Mouse (Mus musculus) adrenal gland, adult 18-20 months (tissue): ENCODE data around the gene Tjp3. TPM values are rescaled to one million over a fixed set of nuclear protein-coding genes. Genes with fewer than 3 reads are reported as not detected.
"Not testable (repeated sequence)": the region's sequence is repeated elsewhere in the genome, so short reads cannot be mapped to it uniquely, and the experiment has no call there.

Experiments
- DNase-seq, 2 experiments: peaks; one replicate each; pipeline ENCODE4 v3.0.0; 2021 to 2022; ENCODE audit warnings: low spot score in 2 of 2
- microRNA-seq, 2 experiments: library from miRNA; unstranded; fragments of <30 nt; microRNA quantifications; one replicate each; pipeline ENCODE4 v1.2.0; 2021; ENCODE audit warnings: borderline number of aligned reads in 2 of 2
- total RNA-seq, 2 experiments: library from RNA; stranded (reverse); gene quantifications; 1 replicate in 1 of 2; 2 replicates in 1 of 2; pipeline ENCODE4 v1.2.3; 2021

Gene Tjp3
- total RNA-seq, 2 experiments from 2014 or later: 1.1 to 1.6 TPM

- DNase-seq: no peak
These were observed 54.7 kb downstream of the Tjp3 start for GRCm38 (mm10) chr10:81236471-81237268.

GRCm38 (mm10) chr10:81234206-81234605, 57.2 kb downstream of the Tjp3 start:
- DNase-seq: no peak

GRCm38 (mm10) chr10:81233226-81233585, 58.2 kb downstream of the Tjp3 start:
- no peak for DNase-seq

DNA sequence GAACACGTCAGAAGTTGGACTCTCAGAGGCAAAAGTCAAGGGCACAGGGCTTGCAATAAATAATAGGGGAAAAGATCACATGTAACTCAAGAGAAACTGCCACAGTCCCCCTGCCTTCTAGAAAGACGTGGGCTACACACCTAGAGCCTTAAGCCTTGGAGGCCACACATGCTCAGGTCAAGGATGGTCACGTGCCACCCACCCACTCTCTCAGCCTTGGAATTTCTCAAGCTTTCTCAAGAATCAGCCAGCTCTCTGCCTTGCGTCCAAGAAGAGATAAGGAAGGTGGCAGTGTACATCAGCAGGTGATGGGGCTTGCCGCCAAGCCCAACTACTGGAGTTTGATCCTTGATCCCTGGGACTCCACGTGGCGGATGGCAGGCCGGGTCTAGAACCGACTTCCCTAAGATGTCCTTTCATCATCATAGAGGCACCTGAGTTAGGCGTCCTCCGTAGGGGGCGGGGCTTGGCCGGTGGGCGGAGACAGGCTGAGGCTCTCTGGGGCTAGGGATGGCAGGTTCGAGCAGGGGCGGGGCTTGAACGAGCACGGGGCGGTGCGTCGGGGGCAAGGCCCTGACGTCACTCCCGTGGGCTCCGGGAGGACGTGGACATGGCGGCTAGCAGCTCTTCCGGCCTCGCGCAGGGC, 58.7 kb downstream of the Tjp3 start, which contains the start of gene Zfr2:
Gene Zfr2, plus strand, starts transcription at position 576 of the 646 bp plus-strand sequence.
- DNase-seq: peak; percentile 91 to 92

- no peak for DNase-seq
These were observed 59.9 kb downstream of the Tjp3 start for GRCm38 (mm10) chr10:81231436-81231835.

DNA sequence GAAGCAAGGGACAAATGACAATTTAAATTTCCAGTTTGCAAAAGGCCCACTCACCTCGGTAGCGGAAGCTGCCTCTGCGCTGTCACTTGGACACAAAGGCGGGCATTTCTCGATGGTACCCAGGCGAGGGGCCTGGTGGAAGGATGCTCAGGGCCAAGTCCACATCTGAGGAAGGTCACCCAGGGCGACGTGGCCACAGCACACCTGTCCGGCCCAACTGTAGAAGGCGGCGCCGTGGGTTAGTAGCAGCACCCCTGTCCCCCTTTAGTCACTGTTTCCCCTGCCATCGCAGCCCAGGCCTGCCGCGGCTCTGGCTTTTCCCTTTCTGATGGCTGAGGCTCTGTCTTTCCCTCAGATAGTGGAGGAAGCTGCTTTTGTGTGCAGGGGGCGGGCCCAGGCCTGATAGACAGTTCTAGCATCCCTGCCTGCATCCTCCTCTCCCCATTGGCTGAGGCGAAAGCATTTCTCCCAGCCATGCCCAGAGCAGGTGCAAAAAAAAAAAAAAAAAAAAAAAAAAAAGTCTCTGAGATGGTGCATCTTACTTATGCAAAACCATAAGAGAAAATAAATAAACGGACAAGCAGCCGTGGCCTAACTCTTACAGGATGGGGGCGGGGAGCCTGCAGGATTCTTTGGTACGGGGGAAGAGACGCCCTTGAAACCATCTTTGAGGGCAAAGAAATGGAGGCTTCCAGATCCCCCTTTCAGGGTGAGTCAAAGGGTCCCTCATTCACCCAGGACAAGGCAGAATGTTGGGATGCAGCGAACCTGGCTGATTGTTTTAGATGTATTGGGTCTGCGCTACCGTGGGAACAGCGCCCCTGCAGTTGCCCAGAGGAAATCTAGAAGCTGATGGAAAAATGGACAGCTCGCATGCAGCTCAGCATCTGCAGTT, 60.7 kb downstream of the Tjp3 start, which contains the start of gene Atcay:
Gene Atcay, minus strand, starts transcription at position 396 of the 895 bp plus-strand sequence.
- no peak for DNase-seq

GRCm38 (mm10) chr10:81229735-81230437, 61.5 kb downstream of the Tjp3 start:
- DNase-seq: no peak

GRCm38 (mm10) chr10:81223731-81224130, 67.7 kb downstream of the Tjp3 start:
- not testable (repeated sequence) for DNase-seq

Small RNAs within 50 kb of the gene (microRNA-seq; reads per million reads assigned to microRNA genes)
- 12.3 to 19.6 reads per million in 2 experiments for gene Mir3057

Other genes starting within 250 kb of the Tjp3 start
- gene Sgta, start 231.4 kb downstream of the Tjp3 start, total RNA-seq: 100 to 1,000 TPM; 220 to 229 TPM
- gene Thop1, start 221.5 kb downstream of the Tjp3 start, total RNA-seq: 10 to 100 TPM; 34.0 to 64.4 TPM
- 1 to 10 TPM in 1 of 2 experiments, under 1 TPM in 1; 0.93 to 1.3 TPM for gene Creb3l3, start 192.7 kb downstream of the Tjp3 start, total RNA-seq
- gene Map2k2, start 185.7 kb downstream of the Tjp3 start, total RNA-seq: 100 to 1,000 TPM; 165 to 179 TPM
- 10 to 100 TPM; 65.3 to 84.8 TPM for gene Zbtb7a, start 156.4 kb downstream of the Tjp3 start, total RNA-seq
- 10 to 100 TPM; 27.3 to 29.7 TPM for gene Pias4, start 123.7 kb downstream of the Tjp3 start, total RNA-seq
- gene Eef2, start 115.0 kb downstream of the Tjp3 start, total RNA-seq: 1,000 to 10,000 TPM; 1,443 to 1,598 TPM
- 10 to 100 TPM; 63.4 to 74.2 TPM for gene Dapk3, start 108.6 kb downstream of the Tjp3 start, total RNA-seq
- gene 4930442H23Rik, start 107.7 kb downstream of the Tjp3 start, total RNA-seq: not detected
- gene Nmrk2, start 89.5 kb downstream of the Tjp3 start, total RNA-seq: not detected
- 1 to 10 TPM; 2.7 to 3.5 TPM for gene Atcay, start 60.7 kb downstream of the Tjp3 start, total RNA-seq
- gene Zfr2, start 58.4 kb downstream of the Tjp3 start, total RNA-seq: 10 to 100 TPM; 16.2 to 17.6 TPM
- 1 to 10 TPM in 1 of 2 experiments, under 1 TPM in 1; 0.76 to 1.7 TPM for gene Matk, start 38.6 kb downstream of the Tjp3 start, total RNA-seq
- gene Mrpl54, start 24.6 kb downstream of the Tjp3 start, total RNA-seq: 100 to 1,000 TPM; 105 to 111 TPM
- gene Apba3, start 24.6 kb downstream of the Tjp3 start, total RNA-seq: 100 to 1,000 TPM; 104 to 123 TPM
- 10 to 100 TPM; 37.6 to 40.4 TPM for gene Pip5k1c, start 1.4 kb upstream of the Tjp3 start, total RNA-seq
- 10 to 100 TPM; 34.3 to 40.9 TPM for gene Cactin, start 29.5 kb upstream of the Tjp3 start, total RNA-seq
- gene Tbxa2r, start 37.1 kb upstream of the Tjp3 start, total RNA-seq: 10 to 100 TPM; 23.3 to 29.2 TPM
- 1 to 10 TPM; 4.5 to 6.7 TPM for gene Gipc3, start 51.7 kb upstream of the Tjp3 start, total RNA-seq
- 10 to 100 TPM; 86.5 to 92.7 TPM for gene Hmg20b, start 58.9 kb upstream of the Tjp3 start, total RNA-seq
- 10 to 100 TPM; 16.0 to 29.6 TPM for gene Mfsd12, start 65.9 kb upstream of the Tjp3 start, total RNA-seq
- 1 to 10 TPM; 1.3 to 4.5 TPM for gene 4930404N11Rik, start 74.2 kb upstream of the Tjp3 start, total RNA-seq
- gene Fzr1, start 86.9 kb upstream of the Tjp3 start, total RNA-seq: 10 to 100 TPM; 35.1 to 35.2 TPM
- gene Dohh, start 92.8 kb upstream of the Tjp3 start, total RNA-seq: 10 to 100 TPM; 49.1 to 50.5 TPM
- gene Gm48551, start 92.9 kb upstream of the Tjp3 start, total RNA-seq: 1 to 10 TPM; 1.5 to 1.9 TPM
- gene Gm48552, start 97.4 kb upstream of the Tjp3 start, total RNA-seq: 1 to 10 TPM; 1.4 to 2.6 TPM
- 1 to 10 TPM; 1.1 to 1.2 TPM for gene Smim24, start 101.5 kb upstream of the Tjp3 start, total RNA-seq
- 10 to 100 TPM; 69.1 to 78.7 TPM for gene Nfic, start 164.1 kb upstream of the Tjp3 start, total RNA-seq
- under 1 TPM; 0.42 to 0.50 TPM for gene Celf5, start 191.1 kb upstream of the Tjp3 start, total RNA-seq
- gene Ncln, start 204.8 kb upstream of the Tjp3 start, total RNA-seq: 100 to 1,000 TPM; 106 to 118 TPM
- gene S1pr4, start 208.6 kb upstream of the Tjp3 start, total RNA-seq: 1 to 10 TPM; 1.3 to 1.4 TPM
- 1 to 10 TPM; 1.7 to 2.6 TPM for gene Gna15, start 232.6 kb upstream of the Tjp3 start, total RNA-seq